Mouse (Mus musculus): ENCODE data around the gene Phactr2. TPM values are rescaled to one million over a fixed set of nuclear protein-coding genes. Genes with fewer than 3 reads are reported as not detected.
A peak's percentile ranks its signal among the peaks of the same experiment; 100 is the strongest.

The Phactr2 gene
- total RNA-seq, 2 experiments from 2014 or later: 23.3 to 24.5 TPM

DNA sequence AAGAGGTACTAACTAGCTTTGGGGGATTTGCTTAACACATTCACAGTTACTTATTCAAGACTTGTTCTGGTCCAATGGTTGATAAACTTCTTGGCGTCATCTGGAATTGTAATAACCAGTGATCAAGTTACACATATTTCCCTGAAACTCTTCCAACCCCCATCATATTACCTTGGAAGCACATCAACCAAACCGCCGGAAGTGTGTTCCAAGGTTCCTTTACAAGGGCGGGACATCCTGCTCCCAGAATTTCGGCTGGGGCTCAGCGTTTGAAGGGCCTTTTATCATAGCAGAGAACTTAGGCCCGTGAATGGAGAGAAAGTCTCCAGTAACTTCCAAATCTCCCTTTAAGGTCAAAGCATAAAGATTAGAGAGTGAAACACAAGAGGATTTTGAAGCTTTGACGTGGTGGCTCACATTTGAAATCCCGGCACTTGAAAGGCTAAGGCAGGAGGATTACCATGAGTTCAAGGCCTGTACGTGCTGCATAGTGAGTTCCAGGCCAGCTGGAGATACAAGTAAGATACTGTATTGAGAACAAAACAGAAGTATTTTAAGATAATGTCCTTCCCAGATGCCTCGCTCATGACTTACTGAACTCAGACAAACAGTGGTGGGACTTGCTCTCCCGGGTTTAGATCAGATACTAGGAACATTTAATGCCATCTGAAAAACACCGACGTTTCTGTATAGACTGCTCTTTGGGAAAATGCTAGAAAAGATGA is 147.9 kb downstream of the Phactr2 start:
- DNase-seq: no peak

GRCm38 (mm10) chr10:13323806-13324411 is 150.3 kb downstream of the Phactr2 start:
- DNase-seq: peak; percentile 29 to 44

- no peak for DNase-seq
These were observed 150.9 kb downstream of the Phactr2 start for GRCm38 (mm10) chr10:13323139-13323805.

GRCm38 (mm10) chr10:13314999-13315398 is 159.2 kb downstream of the Phactr2 start:
- DNase-seq: no peak

DNA sequence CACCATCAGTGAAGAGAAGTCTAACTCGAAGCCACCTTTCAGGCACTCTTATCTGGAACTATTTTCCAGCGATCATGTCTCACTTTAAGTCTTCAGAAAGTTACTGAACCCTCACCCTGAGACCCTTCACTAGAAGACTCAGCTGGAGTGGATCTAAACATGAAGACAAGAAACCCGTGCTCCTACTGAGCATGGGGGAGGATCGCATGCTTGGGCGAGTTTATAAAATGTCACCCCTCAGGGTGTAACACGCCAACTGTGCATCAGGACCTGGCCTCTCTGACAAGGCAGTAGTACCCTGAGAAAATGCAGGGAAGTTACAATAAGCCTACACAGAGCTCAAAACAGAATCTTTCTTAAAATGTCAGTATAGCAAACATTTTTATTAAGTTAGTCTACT is 161.6 kb downstream of the Phactr2 start:
- DNase-seq: no peak

- DNase-seq: no peak
These were observed 162.6 kb downstream of the Phactr2 start for GRCm38 (mm10) chr10:13311612-13312011.

DNA sequence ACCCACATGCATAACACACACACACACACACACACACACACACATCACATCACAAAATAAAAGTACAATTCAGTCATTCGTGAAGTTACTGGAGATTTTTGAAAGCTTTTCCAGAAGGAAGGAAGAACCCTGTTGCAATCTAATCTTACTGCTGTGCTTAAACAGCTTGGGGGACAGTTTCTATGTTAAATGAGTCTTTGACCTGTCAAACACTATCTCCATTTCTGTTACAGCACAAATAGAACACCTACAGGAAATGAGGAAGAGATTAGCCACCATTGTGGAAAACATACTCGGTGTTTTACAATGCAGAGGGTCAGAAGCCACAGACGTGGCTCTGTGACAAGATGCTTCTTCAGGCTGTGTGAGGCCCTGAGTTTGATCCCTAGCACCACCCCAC is 164.1 kb downstream of the Phactr2 start:
- DNase-seq: no peak

GRCm38 (mm10) chr10:13304641-13305241 is 169.5 kb downstream of the Phactr2 start:
- peak in 1 of 2 experiments; percentile 34 for DNase-seq

DNA sequence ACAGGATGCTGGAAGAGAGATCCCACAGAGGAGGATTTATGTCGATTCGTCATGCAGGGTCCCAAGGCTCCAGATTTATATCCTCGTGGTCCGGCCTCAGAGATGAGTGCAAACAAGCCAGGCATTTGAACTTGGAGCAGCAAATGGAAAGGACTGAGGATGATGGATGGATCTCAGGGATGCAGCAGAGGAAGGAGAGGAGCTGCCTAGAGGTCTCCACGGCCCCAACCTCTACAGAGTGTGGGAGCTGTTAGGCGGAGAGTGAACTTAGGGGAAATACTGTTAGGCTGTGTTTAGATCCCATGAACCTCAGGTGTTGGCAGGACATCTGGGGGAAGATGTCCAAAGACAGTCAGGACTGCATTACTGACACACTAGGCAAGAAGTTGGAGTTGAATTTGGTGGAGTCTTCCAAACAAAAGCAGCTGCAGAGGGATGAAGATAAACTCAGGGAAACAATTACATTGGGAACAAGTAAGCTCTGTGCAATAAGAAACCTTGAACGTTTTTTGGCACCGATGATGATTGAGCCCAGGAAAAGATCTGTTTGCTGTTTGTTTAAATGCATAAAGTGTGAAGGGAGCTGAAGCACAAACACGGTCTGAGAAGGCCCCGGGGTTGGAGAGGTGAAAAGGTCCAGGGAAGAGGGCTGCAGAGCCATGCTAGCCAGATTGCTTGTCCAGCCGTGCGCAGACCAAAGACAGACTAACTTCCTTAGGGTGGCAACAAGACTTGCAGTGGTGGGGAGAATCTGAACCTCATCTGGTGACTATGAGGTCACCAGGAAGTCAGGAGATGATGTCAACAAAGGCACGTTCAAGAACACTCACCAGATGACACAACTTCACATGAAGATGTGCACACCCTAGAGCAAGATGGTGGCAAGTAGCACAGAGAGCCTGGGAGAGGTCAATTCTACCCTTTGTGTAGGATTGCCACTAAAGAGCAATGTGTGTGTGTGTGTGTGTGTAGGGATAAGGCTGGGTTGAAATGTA is 170.6 kb downstream of the Phactr2 start:
- no peak for DNase-seq

DNA sequence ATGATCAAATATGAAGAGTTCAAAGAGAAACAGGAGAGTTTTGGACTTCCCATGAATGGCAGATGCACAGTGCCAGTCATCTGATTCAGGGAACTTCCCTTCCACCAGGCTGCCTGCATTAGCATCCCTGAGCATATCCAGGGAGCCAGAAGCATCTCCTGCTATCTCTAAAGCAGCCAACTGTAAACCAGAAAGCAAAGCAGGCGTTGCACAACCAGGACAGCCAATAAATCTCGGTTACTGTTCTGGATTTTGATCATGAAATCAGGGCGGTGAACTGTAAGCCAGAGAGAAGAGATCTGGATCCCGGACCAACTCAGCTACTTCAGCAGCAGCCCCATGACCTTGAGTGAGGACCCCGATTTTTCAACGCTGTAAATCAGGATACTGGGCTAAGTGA is 173.6 kb downstream of the Phactr2 start:
- no peak for DNase-seq

GRCm38 (mm10) chr10:13300196-13300595 is 174.0 kb downstream of the Phactr2 start:
- DNase-seq: no peak

GRCm38 (mm10) chr10:13294886-13295285 is 179.3 kb downstream of the Phactr2 start:
- no peak for DNase-seq

- no peak for DNase-seq
These were observed 182.2 kb downstream of the Phactr2 start for GRCm38 (mm10) chr10:13292026-13292425.

DNA sequence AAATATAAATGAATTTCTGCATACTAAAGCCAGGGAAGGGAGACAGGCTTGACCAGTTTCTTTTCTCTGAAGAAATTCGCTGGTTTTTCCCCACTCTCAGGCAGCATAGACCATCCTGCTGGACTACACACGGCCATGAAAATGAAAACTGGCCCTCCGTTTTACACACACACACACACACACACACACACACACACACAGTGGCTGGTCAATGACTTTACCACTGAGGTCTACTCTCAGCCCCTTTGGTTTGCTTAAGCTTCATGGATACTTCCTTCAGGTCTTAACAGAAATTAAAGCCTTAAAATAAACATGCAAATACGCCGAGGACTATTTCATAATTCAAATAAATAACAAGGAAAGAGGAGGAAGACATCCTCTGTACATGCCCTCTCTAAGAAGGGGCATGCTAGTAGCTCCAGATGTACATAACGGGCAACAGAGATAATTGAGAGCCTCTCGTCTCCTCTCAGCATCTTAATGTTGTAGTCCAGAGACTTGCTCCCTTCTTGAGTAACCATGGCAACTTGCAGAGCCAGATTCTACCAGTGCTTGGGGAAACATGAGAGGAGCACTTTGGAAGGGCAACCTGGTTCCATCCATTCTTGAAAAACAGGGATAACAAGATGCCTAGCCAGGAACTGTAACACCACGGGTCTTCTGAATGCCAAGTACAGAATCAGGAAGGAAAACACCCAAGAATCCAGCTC is 184.8 kb downstream of the Phactr2 start:
- DNase-seq: no peak

GRCm38 (mm10) chr10:13288296-13288695 is 185.9 kb downstream of the Phactr2 start:
- no peak for DNase-seq

DNA sequence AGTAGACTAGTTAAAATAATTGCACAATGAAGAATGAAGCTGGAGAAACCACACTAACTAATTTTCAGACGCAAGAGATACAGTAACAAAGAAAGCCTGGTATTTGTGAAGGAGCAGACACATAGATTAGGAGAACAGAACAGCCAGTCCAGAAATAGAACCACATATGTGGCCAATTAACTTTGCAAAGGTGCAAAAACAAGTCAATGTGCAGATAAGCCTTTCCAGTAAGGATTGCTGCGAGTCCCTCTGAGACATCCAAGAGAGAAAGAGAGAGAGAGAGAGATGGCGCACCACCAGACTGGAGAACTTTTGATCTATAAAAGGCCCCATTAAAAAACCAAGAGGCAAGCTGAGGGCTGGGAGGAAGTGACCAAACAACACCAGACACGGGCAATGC is 190.8 kb downstream of the Phactr2 start:
- no peak for DNase-seq

DNA sequence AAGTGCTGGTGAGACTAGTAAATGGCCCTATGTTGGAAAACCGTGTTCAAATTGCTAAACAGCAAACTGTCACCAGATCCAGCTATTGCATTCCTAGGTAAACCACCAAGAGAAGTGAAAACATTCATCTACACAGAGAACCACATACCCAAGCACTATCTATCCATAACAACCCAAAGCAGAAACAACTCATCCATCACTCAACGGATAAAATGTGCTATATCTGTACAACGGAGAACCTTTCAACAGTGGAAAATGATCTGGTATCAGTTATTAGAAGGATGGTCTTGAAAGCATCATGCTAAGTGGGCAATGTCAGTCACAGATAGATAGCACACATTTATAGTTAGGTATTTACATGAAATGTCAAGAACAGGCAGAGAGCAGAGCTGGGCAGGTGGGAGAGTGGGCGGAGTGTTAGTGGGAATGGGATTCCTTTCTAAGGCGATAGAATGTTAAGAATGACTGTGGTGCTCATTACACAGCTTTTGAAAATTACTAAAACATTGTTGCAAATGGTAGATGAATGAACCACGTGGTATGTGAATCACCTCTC is 193.8 kb downstream of the Phactr2 start:
- DNase-seq: no peak

DNA sequence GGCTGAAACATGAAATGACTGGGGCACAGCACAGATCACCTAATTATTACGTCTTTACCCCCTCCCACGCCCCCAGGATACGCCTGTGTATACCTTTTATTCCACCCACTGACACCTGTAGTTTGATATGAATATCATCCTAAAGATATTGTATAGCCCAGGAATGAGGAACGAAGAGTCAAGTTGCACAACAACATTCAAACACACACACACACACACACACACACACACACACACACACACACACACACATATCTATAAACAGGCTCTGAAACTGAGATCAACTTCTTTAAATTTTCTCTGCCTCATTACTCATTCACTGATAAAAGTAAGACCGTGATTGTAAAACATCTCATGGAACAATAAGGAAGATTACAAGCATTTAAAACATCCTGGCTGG is 197.9 kb downstream of the Phactr2 start:
- DNase-seq: no peak

DNA sequence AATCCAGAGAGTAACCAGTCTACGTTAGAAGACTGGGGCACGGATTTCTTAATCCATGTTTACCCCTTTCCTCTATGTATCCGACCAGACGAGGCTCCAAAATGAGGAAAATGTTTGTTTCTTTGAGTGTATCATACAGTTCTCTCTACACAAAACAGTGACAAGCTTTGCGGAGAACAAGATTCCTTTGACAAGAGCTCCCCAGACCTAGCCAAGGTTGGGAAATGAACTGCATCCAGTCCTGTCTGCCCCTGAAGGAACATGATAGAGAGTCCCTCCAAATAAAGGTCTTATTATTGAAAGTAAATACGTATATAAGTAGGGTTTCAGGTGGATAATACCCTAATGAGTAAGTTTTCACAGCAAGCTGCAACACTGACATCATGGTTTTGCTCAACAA is 199.1 kb downstream of the Phactr2 start:
- DNase-seq: no peak

GRCm38 (mm10) chr10:13274699-13275098 is 199.5 kb downstream of the Phactr2 start:
- DNase-seq: no peak

GRCm38 (mm10) chr10:13273756-13274155 is 200.5 kb downstream of the Phactr2 start:
- no peak for DNase-seq
